Mouse (Mus musculus) embryonic facial prominence, embryonic 14.5 days (tissue): ENCODE data around the gene Gucd1. TPM values are rescaled to one million over a fixed set of nuclear protein-coding genes. Genes with fewer than 3 reads are reported as not detected.

Experiments used
- ATAC-seq: fragments of 200-750 bp; cut with Nextera tagmentation; 2 replicates; pipeline ENCODE4 v1.8.0; 2017; ENCODE audit warnings: low read depth, moderate number of reproducible peaks, moderate TSS enrichment
- DNase-seq: peaks from one replicate; pipeline ENCODE4 v3.0.0-alpha.2; 2015; ENCODE audit warnings: low spot score
- H3K27ac ChIP-seq: fragments of 300-500 bp; sonication (generic); replicated peaks from 2 replicates; pipeline ENCODE4 v1.5.1; 2014; ENCODE audit warnings: low read depth, mild to moderate bottlenecking, low read length, moderate library complexity
- H3K27me3 ChIP-seq: fragments of 300-500 bp; sonication (generic); replicated peaks from 2 replicates; pipeline ENCODE4 v1.6.1; 2014; ENCODE audit warnings: low read length; ENCODE audit not compliant: control insufficient read depth, insufficient read depth
- H3K36me3 ChIP-seq: fragments of 300-500 bp; sonication (generic); 2 replicates; pipeline ENCODE4 v1.6.1; 2014; ENCODE audit warnings: low read length, mixed read lengths; ENCODE audit not compliant: control insufficient read depth, insufficient read depth
- H3K4me1 ChIP-seq: fragments of 300-500 bp; sonication (generic); 2 replicates; pipeline ENCODE4 v1.6.1; 2014; ENCODE audit warnings: antibody characterized with exemption, low read length; ENCODE audit not compliant: control insufficient read depth, insufficient read depth
- H3K4me2 ChIP-seq: fragments of 300-500 bp; sonication (generic); 2 replicates; pipeline ENCODE4 v1.6.1; 2014; ENCODE audit warnings: low read depth, mild to moderate bottlenecking, low read length, moderate library complexity, mixed read lengths
- H3K4me3 ChIP-seq: fragments of 300-500 bp; sonication (generic); 2 replicates; pipeline ENCODE4 v1.5.1; 2014; ENCODE audit warnings: low read depth, mild to moderate bottlenecking, low read length
- H3K9ac ChIP-seq: fragments of 300-500 bp; sonication (generic); 2 replicates; pipeline ENCODE4 v1.6.1; 2014; ENCODE audit warnings: low read depth, mild to moderate bottlenecking, low read length, moderate library complexity, mixed read lengths
- H3K9me3 ChIP-seq: fragments of 300-500 bp; sonication (generic); 2 replicates; pipeline ENCODE4 v1.6.1; 2016; ENCODE audit warnings: low read length; ENCODE audit not compliant: control insufficient read depth
- WGBS: fragments of 180-500 bp; shearing (Covaris S2); extraction: QIAGEN DNeasy Blood & Tissue Kit; methylation state at CpG from one replicate; pipeline ENCODE4 v1.1.7; 2014; 5-methylcytosine and 5-hydroxymethylcytosine counted together
- polyA plus RNA-seq: library from polyadenylated mRNA; unstranded; fragments of >200 nt; fragmentation: Nextera tagmentation; extraction: Ambion mirVana; gene quantifications from 2 replicates; pipeline ENCODE4 v1.2.1, GENCODE M21; 2014

Gene Gucd1
- polyA plus RNA-seq, 1 experiment from 2014 or later: 32.9 TPM

GRCm38 (mm10) chr10:75338852-75339251, 178.9 kb downstream of the Gucd1 start:
- 69% methylated on average over 5 of the region's 5 CpGs for WGBS
- no peak for DNase-seq
- H3K4me1 ChIP-seq: no peaks in the 10 kb centered on the region

DNA sequence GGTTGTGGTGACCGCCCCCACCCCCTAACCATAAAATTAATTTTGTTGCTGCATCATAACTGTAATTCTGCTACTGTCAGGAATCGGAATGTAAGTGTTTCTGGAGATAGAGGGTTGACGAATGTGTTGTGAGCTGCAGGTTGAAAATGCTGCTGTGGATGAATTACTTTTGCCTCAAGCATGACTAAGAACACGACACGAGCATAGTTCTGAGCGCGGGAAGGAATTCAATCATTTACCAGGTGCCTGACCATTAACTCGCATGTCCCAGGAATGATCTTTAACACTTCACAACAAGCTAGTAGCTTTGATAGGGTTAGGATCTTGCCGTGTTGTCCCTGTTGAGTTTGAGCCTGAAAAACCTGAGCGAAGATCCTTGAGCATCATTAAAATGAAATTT, 180.5 kb downstream of the Gucd1 start:
- no peak overlapping the region for H3K9ac ChIP-seq

More at GRCm38 (mm10) chr10:75338852-75339251, 178.9 kb downstream of the Gucd1 start:
- no peaks in the 10 kb centered on the region for H3K27me3 ChIP-seq
- no peaks in the 10 kb centered on the region for H3K9me3 ChIP-seq
- H3K4me2 ChIP-seq: no peak overlapping the region
- ATAC-seq: no peak
- H3K4me3 ChIP-seq: no peak overlapping the region
- no peaks in the 10 kb centered on the region for H3K36me3 ChIP-seq
- no peak overlapping the region for H3K27ac ChIP-seq
- H3K9ac ChIP-seq: no peak overlapping the region

DNA sequence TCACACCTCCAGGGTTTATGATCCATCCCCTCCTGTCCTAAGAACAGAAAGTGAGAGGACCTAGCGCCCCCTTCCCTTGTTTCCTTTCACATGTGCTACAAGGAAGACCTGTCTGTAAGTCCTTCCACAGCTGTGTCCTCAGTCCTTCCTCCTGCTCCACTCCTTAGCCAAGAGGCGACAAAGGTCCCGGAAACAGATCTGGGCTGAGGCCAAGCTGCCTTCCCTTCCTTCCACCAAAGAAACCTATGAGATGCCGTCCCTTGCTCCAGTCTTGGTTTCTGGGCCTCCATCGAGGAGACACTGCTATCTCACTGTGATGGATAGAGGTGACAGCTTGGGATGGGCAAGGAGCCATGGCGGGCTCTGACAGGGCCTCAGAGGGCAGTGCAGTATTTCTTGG, 182.7 kb downstream of the Gucd1 start:
- no peak overlapping the region for H3K27ac ChIP-seq
- DNase-seq: no peak
- H3K36me3 ChIP-seq: no peaks in the 10 kb centered on the region
- no peak for ATAC-seq
- no peak overlapping the region for H3K4me3 ChIP-seq
- no peak overlapping the region for H3K9ac ChIP-seq
- no peaks in the 10 kb centered on the region for H3K4me1 ChIP-seq
- no peaks in the 10 kb centered on the region for H3K27me3 ChIP-seq
- WGBS: 90% methylated on average over 6 of the region's 6 CpGs
- no peak overlapping the region for H3K4me2 ChIP-seq
- H3K9me3 ChIP-seq: no peaks in the 10 kb centered on the region

More for the DNA sequence above, 180.5 kb downstream of the Gucd1 start:
- no peaks in the 10 kb centered on the region for H3K4me1 ChIP-seq
- 71% methylated on average over 10 of the region's 10 CpGs for WGBS
- DNase-seq: no peak
- no peaks in the 10 kb centered on the region for H3K27me3 ChIP-seq
- no peaks in the 10 kb centered on the region for H3K9me3 ChIP-seq
- ATAC-seq: no peak
- H3K4me3 ChIP-seq: no peak overlapping the region
- H3K36me3 ChIP-seq: no peaks in the 10 kb centered on the region
- H3K27ac ChIP-seq: no peak overlapping the region
- H3K4me2 ChIP-seq: no peak overlapping the region

DNA sequence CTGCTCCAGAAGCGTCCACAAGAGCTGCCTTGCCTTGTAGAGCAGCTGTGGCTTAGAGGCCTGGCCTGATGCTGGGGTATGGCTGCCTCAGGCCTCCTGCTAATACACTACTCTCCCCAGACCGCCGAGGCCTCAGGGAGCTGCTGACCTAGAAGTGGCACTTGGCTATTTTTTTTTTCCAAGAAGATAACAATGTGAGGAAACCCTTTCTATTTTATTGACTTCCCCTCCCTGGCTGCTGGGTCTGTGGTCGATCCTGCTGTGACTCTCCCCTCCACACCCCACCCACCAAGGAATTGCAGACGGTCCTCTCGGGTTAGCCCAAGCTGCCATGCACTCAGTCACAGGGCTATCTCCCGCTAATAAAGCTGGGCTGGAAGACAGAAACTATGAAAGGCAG, 183.6 kb downstream of the Gucd1 start:
- DNase-seq: no peak
- Histone ChIP-seq H3K9me3 (no peaks in the 10 kb centered on the region), H3K4me2 (no peak overlapping the region), H3K27ac (no peak overlapping the region), H3K9ac (no peak overlapping the region), H3K4me3 (no peak overlapping the region), H3K36me3 (no peaks in the 10 kb centered on the region), H3K27me3 (no peaks in the 10 kb centered on the region), H3K4me1 (no peaks in the 10 kb centered on the region)
- 77% methylated on average over 7 of the region's 7 CpGs for WGBS
- ATAC-seq: no peak

DNA sequence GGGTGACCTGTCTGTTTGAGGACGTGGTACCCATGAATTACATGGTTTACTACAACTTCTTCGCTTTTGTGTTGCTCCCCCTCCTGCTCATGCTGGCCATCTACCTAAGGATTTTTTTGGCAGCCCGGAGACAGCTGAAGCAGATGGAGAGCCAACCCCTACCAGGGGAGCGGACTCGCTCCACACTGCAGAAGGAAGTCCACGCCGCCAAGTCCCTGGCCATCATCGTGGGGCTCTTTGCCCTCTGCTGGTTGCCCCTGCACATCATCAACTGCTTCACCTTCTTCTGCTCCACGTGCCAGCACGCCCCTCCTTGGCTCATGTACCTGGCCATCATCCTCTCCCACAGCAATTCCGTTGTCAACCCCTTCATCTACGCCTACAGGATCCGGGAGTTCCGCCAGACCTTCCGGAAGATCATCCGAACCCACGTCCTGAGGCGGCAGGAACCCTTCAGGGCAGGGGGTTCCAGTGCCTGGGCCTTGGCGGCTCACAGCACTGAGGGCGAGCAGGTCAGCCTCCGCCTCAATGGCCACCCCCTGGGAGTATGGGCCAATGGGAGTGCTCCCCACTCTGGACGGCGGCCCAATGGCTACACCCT, 184.5 kb downstream of the Gucd1 start:
- ATAC-seq (no peak), DNase-seq (no peak)
- WGBS: 89% methylated on average over 23 of the region's 23 CpGs
- no peaks in the 10 kb centered on the region for H3K4me1 ChIP-seq
- H3K4me2 ChIP-seq: no peak overlapping the region
- no peak overlapping the region for H3K4me3 ChIP-seq
- no peaks in the 10 kb centered on the region for H3K27me3 ChIP-seq
- no peaks in the 10 kb centered on the region for H3K36me3 ChIP-seq
- no peak overlapping the region for H3K9ac ChIP-seq
- H3K9me3 ChIP-seq: no peaks in the 10 kb centered on the region
- H3K27ac ChIP-seq: no peak overlapping the region

GRCm38 (mm10) chr10:75332268-75332667, 185.5 kb downstream of the Gucd1 start:
- ATAC-seq: no peak
- Histone ChIP-seq H3K4me1 (no peaks in the 10 kb centered on the region), H3K27ac (no peak overlapping the region), H3K27me3 (no peaks in the 10 kb centered on the region), H3K9ac (no peak overlapping the region), H3K9me3 (no peaks in the 10 kb centered on the region), H3K36me3 (no peaks in the 10 kb centered on the region), H3K4me3 (no peak overlapping the region), H3K4me2 (no peak overlapping the region)
- no peak for DNase-seq
- WGBS: 79% methylated on average over 3 of the region's 3 CpGs

DNA sequence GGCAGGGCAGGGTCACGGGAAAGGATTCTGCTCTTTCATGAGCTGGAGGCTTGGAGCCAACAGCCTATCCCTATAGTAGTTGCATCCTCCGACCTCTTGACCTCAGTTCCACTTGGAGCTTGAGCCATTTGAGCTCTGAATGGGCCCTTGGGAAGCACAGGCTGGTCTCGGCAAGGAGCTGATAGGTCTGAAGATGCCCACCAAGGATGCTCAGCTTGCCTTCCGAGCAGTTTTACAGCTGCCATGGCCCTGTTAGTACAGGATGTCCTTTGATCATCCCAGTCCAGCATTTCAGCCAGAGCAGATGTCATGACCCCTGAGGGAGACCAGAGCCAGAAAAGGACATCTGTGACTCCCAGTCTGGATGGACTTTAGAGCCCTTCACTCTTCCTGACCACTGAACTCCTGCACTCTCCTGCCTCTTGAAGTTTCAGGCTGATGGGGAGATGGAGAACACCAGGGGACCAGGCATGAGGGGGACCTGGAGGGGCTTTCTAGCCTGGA, 189.5 kb downstream of the Gucd1 start:
- no peak overlapping the region for H3K4me2 ChIP-seq
- ATAC-seq: no peak
- H3K27ac ChIP-seq: no peak overlapping the region
- H3K9me3 ChIP-seq: no peaks in the 10 kb centered on the region
- H3K4me1 ChIP-seq: no peaks in the 10 kb centered on the region
- no peak for DNase-seq
- H3K4me3 ChIP-seq: no peak overlapping the region
- no peaks in the 10 kb centered on the region for H3K27me3 ChIP-seq
- H3K36me3 ChIP-seq: no peaks in the 10 kb centered on the region
- 37% methylated on average over 4 of the region's 4 CpGs for WGBS
- no peak overlapping the region for H3K9ac ChIP-seq

DNA sequence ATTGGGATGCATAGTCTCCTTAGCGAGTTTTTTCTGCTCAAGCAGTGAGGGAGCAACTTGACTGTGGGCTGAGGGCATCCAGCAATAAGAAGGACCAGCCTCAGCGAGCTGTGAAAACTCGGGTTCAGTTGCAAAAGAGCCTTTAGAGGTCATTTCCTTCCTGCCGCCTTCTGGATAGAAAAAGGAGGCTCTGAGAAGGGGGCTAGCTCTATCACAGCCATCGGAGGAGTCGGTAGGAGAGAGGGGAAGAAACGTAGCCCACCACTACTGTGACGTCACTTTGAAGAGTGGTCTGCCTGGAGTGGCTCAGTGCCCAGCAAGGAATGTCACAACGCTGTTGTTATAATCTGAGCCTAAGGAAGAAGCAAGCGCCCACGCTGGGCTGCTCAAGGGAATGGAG, 190.7 kb downstream of the Gucd1 start:
- Histone ChIP-seq H3K4me1 (0 out of 2 replicates have a peak, but pooled peaks cover 3% of the 10 kb centered on the region), H3K9ac (no peak overlapping the region), H3K27me3 (no peaks in the 10 kb centered on the region), H3K9me3 (no peaks in the 10 kb centered on the region), H3K4me3 (no peak overlapping the region), H3K36me3 (no peaks in the 10 kb centered on the region), H3K4me2 (no peak overlapping the region), H3K27ac (no peak overlapping the region)
- ATAC-seq (no peak), DNase-seq (no peak)
- 66% methylated on average over 11 of the region's 11 CpGs for WGBS

DNA sequence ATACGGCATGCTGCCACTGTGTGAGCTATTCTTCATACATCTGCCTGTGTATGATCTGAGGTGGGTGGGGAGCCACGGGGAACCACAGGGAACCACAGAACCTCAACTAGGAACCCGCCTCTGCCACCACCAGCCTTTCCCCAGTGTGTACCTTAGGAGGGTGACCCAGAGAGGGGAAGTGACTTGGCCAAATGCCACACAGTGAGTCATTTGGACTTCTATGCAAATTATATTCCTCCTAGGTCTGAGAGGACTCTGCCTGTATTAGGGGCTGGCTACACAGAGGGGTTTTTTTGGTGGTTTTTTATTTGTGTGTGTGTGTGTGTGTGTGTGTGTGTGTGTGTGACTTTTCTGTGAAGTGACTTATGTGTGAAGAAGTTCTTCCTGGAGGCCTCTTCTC, 191.2 kb downstream of the Gucd1 start:
- Histone ChIP-seq H3K9me3 (no peaks in the 10 kb centered on the region), H3K9ac (no peak overlapping the region), H3K4me2 (no peak overlapping the region), H3K27ac (no peak overlapping the region), H3K36me3 (no peaks in the 10 kb centered on the region), H3K27me3 (no peaks in the 10 kb centered on the region), H3K4me3 (no peak overlapping the region), H3K4me1 (0 out of 2 replicates have a peak, but pooled peaks cover 3% of the 10 kb centered on the region)
- peak; percentile 50 for DNase-seq
- WGBS: 80% methylated on average over 3 of the region's 3 CpGs
- peak; percentile 47; the same call in 1 of the 2 replicates for ATAC-seq
